Mouse (Mus musculus): ENCODE data around the gene Inip. TPM values are rescaled to one million over a fixed set of nuclear protein-coding genes. Genes with fewer than 3 reads are reported as not detected.
A peak's percentile ranks its signal among the peaks of the same experiment; 100 is the strongest.

Gene Inip
- polyA plus RNA-seq, 1 experiment from 2014 or later: 16.7 TPM

- Histone ChIP-seq H3K4me3 (ENCODE audit: low read depth, low read length) (no peak overlapping the region), H3K27me3 (replicated peaks; ENCODE audit: control insufficient read depth, insufficient read depth, low read length) (no peaks in the 10 kb centered on the region), H3K4me1 (replicated peaks; ENCODE audit: control insufficient read depth, insufficient read depth, low read length) (no peaks in the 10 kb centered on the region), H3K27ac (ENCODE audit: low read depth, low read length) (no peak overlapping the region), H3K4me2 (replicated peaks; ENCODE audit: low read depth) (no peak overlapping the region), H3K9ac (ENCODE audit: low read depth, low read length) (no peak overlapping the region), H3K9me3 (ENCODE audit: control insufficient read depth) (no peaks in the 10 kb centered on the region), H3K36me3 (ENCODE audit: control insufficient read depth, insufficient read depth) (no peaks in the 10 kb centered on the region)
- no peak for ATAC-seq
- 50% methylated on average over 9 of the region's 9 CpGs for WGBS
- TF ChIP-seq CTCF (IDR thresholded peaks at IDR 0.05; ENCODE audit: low read depth): no peak
Observed at GRCm38 (mm10) chr4:59816477-59816876, 15.1 kb upstream of the Inip start.

DNA sequence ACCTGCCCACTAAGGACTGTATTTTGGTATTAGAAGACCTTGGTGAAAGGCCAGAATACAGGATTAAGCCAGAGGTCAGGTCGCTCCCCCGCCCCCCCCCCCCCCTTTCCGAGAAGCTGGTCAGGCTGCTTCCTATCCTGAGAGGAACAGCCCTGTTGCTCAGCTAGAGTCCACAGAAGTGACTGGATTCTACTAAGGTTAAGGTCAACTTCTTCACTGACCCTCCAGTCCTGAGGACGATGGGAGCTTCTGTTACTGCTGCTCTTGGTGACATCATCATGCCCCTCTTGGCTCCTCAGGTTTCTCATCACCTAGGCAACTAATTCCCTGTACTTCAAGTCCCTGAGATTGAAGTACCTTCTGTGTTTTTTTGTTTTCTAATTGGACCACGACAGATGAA is 14.6 kb upstream of the Inip start:
- H3K27ac ChIP-seq (ENCODE audit: low read depth, low read length): no peak overlapping the region
- no peak overlapping the region for H3K4me2 ChIP-seq (replicated peaks; ENCODE audit: low read depth)
- WGBS: 56% methylated on average over 4 of the region's 5 CpGs
- H3K27me3 ChIP-seq (replicated peaks; ENCODE audit: control insufficient read depth, insufficient read depth, low read length): no peaks in the 10 kb centered on the region
- no peaks in the 10 kb centered on the region for H3K9me3 ChIP-seq (ENCODE audit: control insufficient read depth)
- TF ChIP-seq CTCF (IDR thresholded peaks at IDR 0.05; ENCODE audit: low read depth): no peak
- H3K9ac ChIP-seq (ENCODE audit: low read depth, low read length): no peak overlapping the region
- H3K36me3 ChIP-seq (ENCODE audit: control insufficient read depth, insufficient read depth): no peaks in the 10 kb centered on the region
- ATAC-seq: no peak
- H3K4me3 ChIP-seq (ENCODE audit: low read depth, low read length): no peak overlapping the region
- no peaks in the 10 kb centered on the region for H3K4me1 ChIP-seq (replicated peaks; ENCODE audit: control insufficient read depth, insufficient read depth, low read length)

- Histone ChIP-seq H3K9ac (ENCODE audit: low read depth, low read length) (no peak overlapping the region), H3K27ac (ENCODE audit: low read depth, low read length) (no peak overlapping the region), H3K4me3 (ENCODE audit: low read depth, low read length) (no peak overlapping the region), H3K36me3 (ENCODE audit: control insufficient read depth, insufficient read depth) (no peaks in the 10 kb centered on the region), H3K4me2 (replicated peaks; ENCODE audit: low read depth) (no peak overlapping the region), H3K9me3 (ENCODE audit: control insufficient read depth) (no peaks in the 10 kb centered on the region), H3K4me1 (replicated peaks; ENCODE audit: control insufficient read depth, insufficient read depth, low read length) (no peaks in the 10 kb centered on the region), H3K27me3 (replicated peaks; ENCODE audit: control insufficient read depth, insufficient read depth, low read length) (no peaks in the 10 kb centered on the region)
- WGBS: 71% methylated on average over 4 of the region's 4 CpGs
- ATAC-seq: no peak
- TF ChIP-seq CTCF (IDR thresholded peaks at IDR 0.05; ENCODE audit: low read depth): no peak
Observed at GRCm38 (mm10) chr4:59815121-59815810, 13.9 kb upstream of the Inip start.

GRCm38 (mm10) chr4:59814094-59814493 is 12.7 kb upstream of the Inip start:
- H3K27me3 ChIP-seq (replicated peaks; ENCODE audit: control insufficient read depth, insufficient read depth, low read length): no peaks in the 10 kb centered on the region
- H3K9me3 ChIP-seq (ENCODE audit: control insufficient read depth): no peaks in the 10 kb centered on the region
- H3K27ac ChIP-seq (ENCODE audit: low read depth, low read length): no peak overlapping the region
- ATAC-seq: no peak
- H3K9ac ChIP-seq (ENCODE audit: low read depth, low read length): no peak overlapping the region; the same call in 1 of the 2 replicates
- H3K36me3 ChIP-seq (ENCODE audit: control insufficient read depth, insufficient read depth): no peaks in the 10 kb centered on the region
- no peaks in the 10 kb centered on the region for H3K4me1 ChIP-seq (replicated peaks; ENCODE audit: control insufficient read depth, insufficient read depth, low read length)
- 45% methylated on average over 7 of the region's 7 CpGs for WGBS
- TF ChIP-seq CTCF (IDR thresholded peaks at IDR 0.05; ENCODE audit: low read depth): no peak
- no peak overlapping the region for H3K4me2 ChIP-seq (replicated peaks; ENCODE audit: low read depth)
- no peak overlapping the region for H3K4me3 ChIP-seq (ENCODE audit: low read depth, low read length)

DNA sequence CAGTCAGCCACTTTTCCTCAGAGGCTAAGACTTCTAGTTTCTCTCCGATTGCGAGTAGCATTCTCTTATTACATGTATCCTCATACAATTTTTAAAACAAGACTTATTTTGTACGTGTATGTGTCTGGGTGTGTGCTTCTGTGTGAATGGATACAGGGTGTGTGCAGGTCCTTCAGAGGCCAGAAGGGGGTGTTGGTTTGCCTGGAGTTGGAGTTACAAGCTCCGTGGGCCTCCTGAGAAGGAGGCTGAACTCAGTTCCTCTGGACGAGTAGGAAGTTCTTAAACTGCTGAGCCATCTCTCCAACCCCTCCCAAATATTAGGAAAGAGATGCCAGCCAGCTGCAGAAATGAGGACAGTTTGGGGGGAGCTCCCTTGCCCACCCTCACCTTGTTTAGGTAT is 7.0 kb upstream of the Inip start:
- ATAC-seq: no peak
- Histone ChIP-seq H3K9me3 (ENCODE audit: control insufficient read depth) (no peaks in the 10 kb centered on the region), H3K36me3 (ENCODE audit: control insufficient read depth, insufficient read depth) (no peaks in the 10 kb centered on the region), H3K9ac (ENCODE audit: low read depth, low read length) (no peak overlapping the region), H3K4me1 (replicated peaks; ENCODE audit: control insufficient read depth, insufficient read depth, low read length) (no peaks in the 10 kb centered on the region), H3K4me2 (replicated peaks; ENCODE audit: low read depth) (no peak overlapping the region), H3K4me3 (ENCODE audit: low read depth, low read length) (no peak overlapping the region), H3K27me3 (replicated peaks; ENCODE audit: control insufficient read depth, insufficient read depth, low read length) (no peaks in the 10 kb centered on the region), H3K27ac (ENCODE audit: low read depth, low read length) (no peak overlapping the region)
- WGBS: 80% methylated on average over 5 of the region's 5 CpGs
- TF ChIP-seq CTCF (IDR thresholded peaks at IDR 0.05; ENCODE audit: low read depth): peak; percentile 49

DNA sequence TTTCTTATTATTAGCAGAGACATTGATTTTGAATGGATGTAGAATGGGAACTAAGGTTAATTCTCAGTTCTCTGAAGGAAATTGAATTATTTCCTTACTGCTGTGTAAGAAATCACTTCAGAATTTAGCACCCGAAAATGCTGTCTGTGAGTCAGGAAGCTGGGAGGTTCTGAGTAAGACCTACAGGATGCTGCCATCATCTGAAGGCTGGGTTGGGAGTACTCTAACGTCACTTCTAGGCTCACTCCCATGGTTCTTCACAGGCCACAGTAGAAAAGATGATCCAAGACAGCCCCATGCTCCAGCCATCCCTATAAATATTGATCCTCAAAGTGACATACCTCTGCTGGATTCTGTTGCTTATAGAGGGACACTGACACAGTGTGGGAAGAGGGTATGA is 6.1 kb upstream of the Inip start:
- Histone ChIP-seq H3K27ac (ENCODE audit: low read depth, low read length) (no peak overlapping the region), H3K36me3 (ENCODE audit: control insufficient read depth, insufficient read depth) (no peaks in the 10 kb centered on the region), H3K4me2 (replicated peaks; ENCODE audit: low read depth) (0 out of 2 replicates have a peak overlapping the region, but pooled peaks have one; percentile 97), H3K4me3 (ENCODE audit: low read depth, low read length) (no peak overlapping the region), H3K9ac (ENCODE audit: low read depth, low read length) (no peak overlapping the region), H3K9me3 (ENCODE audit: control insufficient read depth) (no peaks in the 10 kb centered on the region), H3K27me3 (replicated peaks; ENCODE audit: control insufficient read depth, insufficient read depth, low read length) (no peaks in the 10 kb centered on the region), H3K4me1 (replicated peaks; ENCODE audit: control insufficient read depth, insufficient read depth, low read length) (no peaks in the 10 kb centered on the region)
- 87% methylated on average over 2 of the region's 2 CpGs for WGBS
- no peak for TF ChIP-seq CTCF (IDR thresholded peaks at IDR 0.05; ENCODE audit: low read depth)
- ATAC-seq: no peak
